In genomic region chr17:24350926-24351759, GRCm38 (mm10) we compare ENCODE assay signal across 8 mouse cellular contexts. TPM values are rescaled to one million over a fixed set of nuclear protein-coding genes. Genes with fewer than 3 reads are reported as not detected.
DNase-seq lines count a peak whose midpoint lies in the region; ATAC-seq and TF ChIP-seq lines count a peak whose summit lies in the region.

Gene Abca17, minus strand, starts transcription at chr17:24351068.

- peak within 1 kb of the TSS; percentile 90 for H3K4me2 ChIP-seq in hindbrain, embryonic 12.5 days (replicated peaks)
- H3K4me2 ChIP-seq in neural tube, embryonic 12.5 days (replicated peaks) = peak within 1 kb of the TSS; percentile 89

- H3K9ac ChIP-seq in hindbrain, embryonic 12.5 days = peak within 1 kb of the TSS; percentile 85
- H3K9ac ChIP-seq in neural tube, embryonic 12.5 days = peak within 1 kb of the TSS; percentile 87

- H3K4me1 ChIP-seq in erythroblast, embryonic 14.5 days (ENCODE audit: control insufficient read depth) = peaks cover 61% of the 10 kb centered on the region
- H3K4me1 ChIP-seq in hindbrain, embryonic 12.5 days = peaks cover 30% of the 10 kb centered on the region
- peaks cover 18% of the 10 kb centered on the region for H3K4me1 ChIP-seq in neural tube, embryonic 12.5 days

- H3K9me3 ChIP-seq in erythroblast, embryonic 14.5 days (ENCODE audit: control insufficient read depth, low read length) = no peaks in the 10 kb centered on the region
- no peaks in the 10 kb centered on the region for H3K9me3 ChIP-seq in hindbrain, embryonic 12.5 days (replicated peaks)
- no peaks in the 10 kb centered on the region for H3K9me3 ChIP-seq in neural tube, embryonic 12.5 days

- 5% methylated on average over 42 of the region's 42 CpGs for WGBS in hindbrain, embryonic 12.5 days
- 4% methylated on average over 42 of the region's 42 CpGs for WGBS in neural tube, embryonic 12.5 days

- DNase-seq in left cerebral cortex, adult 2 months (ENCODE audit: extremely low spot score in 1 of 2, low spot score in 2 of 2) = peak in 1 of 2 experiments; percentile 30
- no peak for DNase-seq in left cerebral cortex, postnatal 25 days (ENCODE audit: low spot score in 2 of 2)
- DNase-seq in adrenal gland, postnatal 25 days = peak; percentile 42
- peak; percentile 64 for DNase-seq in liver
- DNase-seq in yolk sac, embryonic 10.5 days (ENCODE audit: low spot score) = peak; percentile 13

- peaks cover 23% of the 10 kb centered on the region for H3K27me3 ChIP-seq in erythroblast, embryonic 14.5 days (ENCODE audit: control insufficient read depth)
- peaks cover 20% of the 10 kb centered on the region for H3K27me3 ChIP-seq in hindbrain, embryonic 12.5 days
- H3K27me3 ChIP-seq in neural tube, embryonic 12.5 days (replicated peaks) = peaks cover 6% of the 10 kb centered on the region

- ATAC-seq in hindbrain, embryonic 12.5 days (ENCODE audit: low FRiP score) = peak; percentile 39
- peak; percentile 22 for ATAC-seq in neural tube, embryonic 12.5 days (ENCODE audit: low FRiP score, low read depth)

- intact Hi-C loops in left cerebral cortex, adult 2 months (cut with DNase I) = loop anchor here (5.0 kb wide), 2 partner anchors 99 to 179 kb away; partner anchors contain the start of gene Ccnf
- intact Hi-C loops in left cerebral cortex, postnatal 25 days (cut with DNase I) = loop anchor here (2.0 to 5.0 kb wide), 2 partner anchors 144 to 182 kb away; partner anchors contain the start of genes Atp6v0c, Ntn3 and Tbc1d24

- peaks cover 22% of the 10 kb centered on the region for H3K36me3 ChIP-seq in erythroblast, embryonic 14.5 days (ENCODE audit: control insufficient read depth)
- no peaks in the 10 kb centered on the region for H3K36me3 ChIP-seq in hindbrain, embryonic 12.5 days
- H3K36me3 ChIP-seq in neural tube, embryonic 12.5 days = no peaks in the 10 kb centered on the region

- peak within 1 kb of the TSS; percentile 95 for H3K27ac ChIP-seq in left cerebral cortex, adult 2 months
- peak within 1 kb of the TSS; percentile 81 for H3K27ac ChIP-seq in hindbrain, embryonic 12.5 days
- H3K27ac ChIP-seq in neural tube, embryonic 12.5 days = no peak within 1 kb of the TSS

- peak within 1 kb of the TSS; percentile 80 for H3K4me3 ChIP-seq in left cerebral cortex, adult 2 months
- peak within 1 kb of the TSS; percentile 98 for H3K4me3 ChIP-seq in erythroblast, embryonic 14.5 days (replicated peaks)
- peak within 1 kb of the TSS; percentile 86 for H3K4me3 ChIP-seq in hindbrain, embryonic 12.5 days
- peak within 1 kb of the TSS; percentile 85 for H3K4me3 ChIP-seq in neural tube, embryonic 12.5 days

- no peak for TF ChIP-seq CTCF in left cerebral cortex, adult 2 months (IDR thresholded peaks at IDR 0.05)

RNA-seq across cellular contexts. Expression of gene Abca17, which starts in this region (rescaled TPM):
- 1 to 10 TPM; 1.3 to 1.7 TPM for total RNA-seq in left cerebral cortex, adult 2 months (2021)
- 1 to 10 TPM; 1.2 to 1.4 TPM for total RNA-seq in left cerebral cortex, postnatal 25 days (2021)
- 0.12 TPM in 1 of 2 replicates, not detected in the other for total RNA-seq in adrenal gland, postnatal 25 days (2021)
- polyA plus RNA-seq in erythroblast, embryonic 14.5 days (2012) = not detected in 2 replicates
- polyA plus RNA-seq in hindbrain, embryonic 12.5 days (2016; fragmentation: Nextera tagmentation; extraction: Ambion mirVana) = 0.15 and 0.16 TPM in 2 replicates
- 0.13 and 0.22 TPM in 2 replicates for polyA plus RNA-seq in neural tube, embryonic 12.5 days (2016; fragmentation: Nextera tagmentation; extraction: Ambion mirVana)

Comparison
In these comparisons a context has a peak if more than half of its experiments do, and no peak if none do; other contexts are left out.
1. Peak in DNase-seq in adrenal gland, postnatal 25 days; RNA of the gene not detected or under 1 TPM.
2. Peak in ATAC-seq, H3K4me3 ChIP-seq, H3K27ac ChIP-seq, H3K9ac ChIP-seq and H3K4me2 ChIP-seq in hindbrain, embryonic 12.5 days; RNA of the gene not detected or under 1 TPM.
3. Peak in ATAC-seq, H3K4me3 ChIP-seq, H3K9ac ChIP-seq and H3K4me2 ChIP-seq in neural tube, embryonic 12.5 days; RNA of the gene not detected or under 1 TPM.
4. DNase-seq: peak in liver (single experiment) and yolk sac, embryonic 10.5 days (single experiment); none in left cerebral cortex, postnatal 25 days (0 of 2).
5. Peak in every context shown above with its lines, with median percentiles within 50 percentile points of each other: H3K4me3 ChIP-seq.